Comparison of ENCODE assay signal across 14 mouse cellular contexts in the genomic region with DNA sequence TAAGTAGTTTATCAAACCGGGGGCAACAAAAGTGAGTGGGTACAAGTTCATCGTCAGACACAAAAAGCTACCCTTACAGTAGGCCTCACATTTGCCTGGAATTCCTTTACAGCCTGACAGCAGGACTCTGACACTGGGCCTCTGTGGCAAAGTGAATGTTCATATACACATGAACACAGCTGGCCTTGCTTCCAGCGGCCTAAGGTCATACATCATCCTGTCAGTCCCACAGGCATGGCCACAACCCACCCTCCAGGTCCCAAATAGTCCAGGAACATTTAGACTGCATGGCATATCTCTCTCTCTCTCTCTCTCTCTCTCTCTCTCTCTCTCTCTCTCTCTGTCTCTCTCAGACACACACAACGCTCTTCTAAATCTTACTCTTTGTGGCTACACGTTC.
DNase-seq lines count a peak whose midpoint lies in the region; ATAC-seq and TF ChIP-seq lines count a peak whose summit lies in the region.
"Had no signal": no experiment of that assay in that cellular context is flagged by ENCODE, and none has a peak within 500 bp of the region (broad histone marks: within the 10 kb centered on the region; RNA-seq: fewer than 3 reads in every experiment).

No protein-coding gene starts in this region.

- H3K27me3 ChIP-seq in intestine, embryonic 14.5 days (replicated peaks; ENCODE audit: control insufficient read depth, insufficient read depth, low read length): no peaks in the 10 kb centered on the region
- no peaks in the 10 kb centered on the region for H3K27me3 ChIP-seq in intestine, postnatal 0 days (replicated peaks; ENCODE audit: control insufficient read depth, insufficient read depth, low read length)
- no peaks in the 10 kb centered on the region for H3K27me3 ChIP-seq in intestine, embryonic 16.5 days (replicated peaks; ENCODE audit: control insufficient read depth, insufficient read depth, low read length)
- H3K27me3 ChIP-seq: forebrain, embryonic 15.5 days; midbrain, embryonic 15.5 days; stomach, embryonic 15.5 days had no signal

- no peak for TF ChIP-seq CTCF in intestine, postnatal 0 days (IDR thresholded peaks at IDR 0.05; ENCODE audit: low read depth)

- H3K9ac ChIP-seq in intestine, embryonic 14.5 days (ENCODE audit: low read length): no peak overlapping the region
- H3K9ac ChIP-seq in intestine, postnatal 0 days (ENCODE audit: low read depth, low read length): no peak overlapping the region
- no peak overlapping the region for H3K9ac ChIP-seq in intestine, embryonic 16.5 days (ENCODE audit: low read depth, low read length)
- H3K9ac ChIP-seq: forebrain, embryonic 15.5 days; midbrain, embryonic 15.5 days; stomach, embryonic 15.5 days had no signal

- ATAC-seq in intestine, embryonic 14.5 days (replicated peaks; ENCODE audit: low FRiP score, low TSS enrichment, low read depth): no peak
- ATAC-seq in intestine, postnatal 0 days: no peak
- 0 out of 2 replicates have a peak, but pooled peaks have one; percentile 33 for ATAC-seq in intestine, embryonic 16.5 days
- ATAC-seq: forebrain, embryonic 15.5 days; inflammation-experienced regulatory T-cells, adult 6 months; midbrain, embryonic 15.5 days had no signal

- peak overlapping the region; percentile 47 for H3K27ac ChIP-seq in intestine, embryonic 14.5 days (ENCODE audit: low read depth)
- H3K27ac ChIP-seq in intestine, postnatal 0 days (ENCODE audit: low read depth, low read length): no peak overlapping the region
- no peak overlapping the region for H3K27ac ChIP-seq in intestine, embryonic 16.5 days (ENCODE audit: low read length)
- H3K27ac ChIP-seq: forebrain, embryonic 15.5 days; midbrain, embryonic 15.5 days; stomach, embryonic 15.5 days had no signal

- no peaks in the 10 kb centered on the region for H3K36me3 ChIP-seq in intestine, embryonic 14.5 days (ENCODE audit: control insufficient read depth, insufficient read depth, low read length)
- no peaks in the 10 kb centered on the region for H3K36me3 ChIP-seq in intestine, postnatal 0 days (ENCODE audit: control insufficient read depth, insufficient read depth)
- no peaks in the 10 kb centered on the region for H3K36me3 ChIP-seq in intestine, embryonic 16.5 days (ENCODE audit: control insufficient read depth, insufficient read depth, low read length)
- H3K36me3 ChIP-seq: forebrain, embryonic 15.5 days; midbrain, embryonic 15.5 days; stomach, embryonic 15.5 days had no signal

- 34% methylated on average over 5 of the region's 5 CpGs for WGBS in intestine, embryonic 14.5 days
- WGBS in intestine, postnatal 0 days: 56% methylated on average over 5 of the region's 5 CpGs
- WGBS in intestine, embryonic 16.5 days: 31% methylated on average over 5 of the region's 5 CpGs

- H3K4me2 ChIP-seq in intestine, embryonic 14.5 days (ENCODE audit: low read length): no peak overlapping the region
- H3K4me2 ChIP-seq in intestine, postnatal 0 days (replicated peaks; ENCODE audit: low read depth): no peak overlapping the region
- no peak overlapping the region for H3K4me2 ChIP-seq in intestine, embryonic 16.5 days (ENCODE audit: low read depth, low read length)
- H3K4me2 ChIP-seq: forebrain, embryonic 15.5 days; midbrain, embryonic 15.5 days; stomach, embryonic 15.5 days had no signal

- no peak for DNase-seq in intestine, embryonic 14.5 days (ENCODE audit: low spot score)
- DNase-seq in NIH3T3 (ENCODE audit: low read depth) (peak; percentile 8), adipocyte (ENCODE audit: low spot score) (peak; percentile 5)
- DNase-seq in ovary, adult 18-20 months (ENCODE audit: low spot score): no peak
- no peak for DNase-seq in frontal cortex, postnatal 10 days (ENCODE audit: low spot score in 2 of 2)
- DNase-seq: cerebellum, postnatal 10 days; lung, adult 18-20 months had no signal

- no peak overlapping the region for H3K4me3 ChIP-seq in intestine, embryonic 14.5 days (ENCODE audit: low read depth, low read length)
- H3K4me3 ChIP-seq in intestine, postnatal 0 days (ENCODE audit: low read depth, low read length): no peak overlapping the region
- no peak overlapping the region for H3K4me3 ChIP-seq in intestine, embryonic 16.5 days (ENCODE audit: low read length)
- H3K4me3 ChIP-seq: erythroblast, embryonic 14.5 days; forebrain, embryonic 15.5 days; midbrain, embryonic 15.5 days; stomach, embryonic 15.5 days had no signal

- H3K9me3 ChIP-seq in intestine, embryonic 14.5 days (ENCODE audit: control insufficient read depth, low read length): no peaks in the 10 kb centered on the region
- no peaks in the 10 kb centered on the region for H3K9me3 ChIP-seq in intestine, postnatal 0 days (ENCODE audit: control insufficient read depth)
- no peaks in the 10 kb centered on the region for H3K9me3 ChIP-seq in intestine, embryonic 16.5 days (ENCODE audit: control insufficient read depth, low read length)
- H3K9me3 ChIP-seq: forebrain, embryonic 15.5 days; midbrain, embryonic 15.5 days; stomach, embryonic 15.5 days had no signal

- H3K4me1 ChIP-seq in intestine, embryonic 14.5 days (replicated peaks; ENCODE audit: control insufficient read depth, insufficient read depth, low read length): peaks cover 3% of the 10 kb centered on the region; the same call in 1 of the 2 replicates
- no peaks in the 10 kb centered on the region for H3K4me1 ChIP-seq in intestine, postnatal 0 days (replicated peaks; ENCODE audit: control insufficient read depth, insufficient read depth, low read length)
- H3K4me1 ChIP-seq in intestine, embryonic 16.5 days (ENCODE audit: control insufficient read depth, insufficient read depth, low read length): peaks cover 7% of the 10 kb centered on the region
- H3K4me1 ChIP-seq: forebrain, embryonic 15.5 days; midbrain, embryonic 15.5 days; stomach, embryonic 15.5 days had no signal

Comparison
In these comparisons a context has a peak if more than half of its experiments do, and no peak if none do; other contexts are left out.
1. DNase-seq: peak in NIH3T3 (single experiment) and adipocyte (single experiment); none in intestine, embryonic 14.5 days (single experiment), ovary, adult 18-20 months (single experiment) and frontal cortex, postnatal 10 days (0 of 2).